Mouse (Mus musculus) neutrophil, adult 5-6 weeks (primary cell): ENCODE measurements around the gene Coro2a. TPM values are rescaled to one million over a fixed set of nuclear protein-coding genes. Genes with fewer than 3 reads are reported as not detected.
A peak's percentile ranks its signal among the peaks of the same experiment; 100 is the strongest.
"Not testable (repeated sequence)": the region's sequence is repeated elsewhere in the genome, so short reads cannot be mapped to it uniquely, and the experiment has no call there.

ENCODE experiments used
- ATAC-seq: fragments of 151-379, 151-347 bp; 2 replicates; pipeline ENCODE4 v1.8.0; 2017; ENCODE audit warnings: mild to moderate bottlenecking, moderate TSS enrichment; ENCODE audit not compliant: insufficient number of reproducible peaks, poor library complexity, low FRiP score, severe bottlenecking; ENCODE audit errors: extremely low read depth
- total RNA-seq: library from RNA; stranded (forward); fragments of 200-1000 nt; gene quantifications from 2 replicates; pipeline ENCODE4 v1.2.3, GENCODE M21; 2017

Coro2a gene
- total RNA-seq: 26.6 and 36.5 TPM in 2 replicates

DNA sequence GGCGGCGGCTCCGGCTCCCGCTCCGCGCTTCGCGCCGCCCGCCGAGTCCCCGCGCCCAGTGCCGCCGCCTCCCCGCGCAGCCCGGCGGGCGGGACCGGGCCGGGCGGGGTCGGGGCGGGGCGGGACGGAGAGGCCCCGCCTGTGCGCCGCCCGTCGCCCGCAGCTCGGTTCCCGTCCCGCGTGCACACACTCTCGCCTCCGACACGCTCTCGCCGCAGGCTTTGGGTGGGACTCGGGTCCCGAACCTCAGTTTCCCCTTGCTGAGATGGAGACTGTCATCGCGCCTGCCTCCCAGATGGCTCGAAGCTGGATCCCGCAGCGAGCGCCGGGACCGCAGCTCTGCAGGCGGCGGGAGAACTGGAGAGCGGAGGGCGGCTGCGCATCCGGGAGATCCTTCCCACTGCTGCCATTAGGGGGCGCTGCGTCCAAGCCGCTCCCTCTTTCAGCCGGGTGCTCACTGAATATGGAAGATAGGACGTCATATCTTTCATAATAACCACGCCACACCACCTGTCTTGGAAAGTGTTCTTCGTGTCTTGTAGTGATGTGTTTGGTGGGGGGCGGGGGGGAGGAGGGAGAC, at the start of gene Coro2a:
Gene Coro2a (minus strand): TSS at position 359 of the 580 bp plus-strand sequence.
- ATAC-seq: peak; percentile 81

DNA sequence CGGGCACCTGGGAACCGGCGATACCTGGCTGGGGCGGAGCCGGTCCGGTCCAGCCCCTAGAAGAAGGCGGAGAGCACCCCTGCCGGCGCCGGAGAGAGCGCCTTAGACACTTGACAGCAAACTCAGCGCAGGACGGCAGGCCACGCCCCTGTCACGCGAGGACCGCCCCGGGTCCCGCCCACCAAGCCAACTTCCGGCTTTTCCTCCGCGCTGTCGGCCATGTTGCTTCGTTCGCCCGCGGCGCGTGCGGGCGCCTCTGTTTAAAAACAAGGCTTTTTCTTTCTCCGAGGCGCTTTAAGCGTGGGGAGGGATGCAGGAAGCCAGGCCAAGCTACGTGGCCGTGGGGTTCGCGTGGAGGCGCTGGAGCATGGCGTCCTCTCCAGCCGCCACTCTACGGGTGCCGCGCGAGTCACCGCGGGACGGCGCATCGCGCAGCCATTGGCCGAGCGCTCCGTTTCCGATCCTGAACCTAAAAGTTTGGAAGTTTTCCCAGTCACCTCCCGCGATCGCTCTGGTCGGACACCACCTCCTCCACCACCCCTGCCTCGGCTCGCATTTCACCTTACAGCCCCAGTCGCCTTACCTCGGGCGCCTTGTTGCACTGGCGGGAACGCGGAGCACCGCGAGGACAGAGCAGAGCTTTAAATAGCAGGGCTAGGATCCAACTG, 48.2 kb upstream of the Coro2a start, which contains the start of gene Tbc1d2:
Gene Tbc1d2 (minus strand): TSS at position 124 of the 668 bp plus-strand sequence.
- ATAC-seq: peak; percentile 97

DNA sequence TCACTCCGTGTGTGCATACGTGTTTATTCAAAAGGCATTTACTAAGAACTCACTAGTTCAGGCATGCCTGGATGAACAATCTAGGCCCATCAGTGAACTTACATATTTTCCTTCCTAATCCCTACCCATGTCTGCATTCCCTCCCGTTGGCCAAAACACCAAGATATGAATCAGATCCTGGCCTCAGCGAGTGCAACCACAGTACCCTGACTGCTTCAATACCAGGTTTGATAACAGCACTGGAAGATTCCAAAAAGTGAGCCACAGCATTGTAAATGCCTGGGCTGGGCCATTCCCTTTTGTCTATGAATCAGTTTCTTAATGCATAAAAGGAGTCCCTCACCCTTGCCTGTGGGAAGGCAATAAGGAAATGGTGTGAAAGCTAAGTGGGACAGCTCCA, 47.2 kb upstream of the Coro2a start:
- ATAC-seq: no peak

DNA sequence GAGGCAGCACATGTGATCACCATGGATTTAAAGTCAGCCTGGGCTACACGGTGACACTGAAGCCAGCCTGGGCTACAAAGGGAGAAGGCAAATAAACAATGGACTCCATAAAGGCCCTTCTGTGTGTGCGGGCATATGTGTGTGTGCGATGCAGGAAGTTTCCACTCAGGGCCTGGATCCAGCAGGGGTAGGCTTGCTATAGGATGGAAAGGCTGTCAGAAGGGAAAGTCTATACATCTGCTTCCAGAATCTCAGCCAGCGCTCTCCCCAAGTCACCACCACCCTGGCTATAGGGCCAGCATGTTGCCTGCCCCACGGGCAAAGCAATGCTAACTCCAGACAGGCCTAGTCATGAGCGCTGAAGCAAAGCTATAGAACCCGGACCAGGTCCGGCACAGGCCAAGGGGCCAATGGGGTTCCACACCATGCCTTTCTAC, 41.7 kb upstream of the Coro2a start:
- ATAC-seq: no peak

DNA sequence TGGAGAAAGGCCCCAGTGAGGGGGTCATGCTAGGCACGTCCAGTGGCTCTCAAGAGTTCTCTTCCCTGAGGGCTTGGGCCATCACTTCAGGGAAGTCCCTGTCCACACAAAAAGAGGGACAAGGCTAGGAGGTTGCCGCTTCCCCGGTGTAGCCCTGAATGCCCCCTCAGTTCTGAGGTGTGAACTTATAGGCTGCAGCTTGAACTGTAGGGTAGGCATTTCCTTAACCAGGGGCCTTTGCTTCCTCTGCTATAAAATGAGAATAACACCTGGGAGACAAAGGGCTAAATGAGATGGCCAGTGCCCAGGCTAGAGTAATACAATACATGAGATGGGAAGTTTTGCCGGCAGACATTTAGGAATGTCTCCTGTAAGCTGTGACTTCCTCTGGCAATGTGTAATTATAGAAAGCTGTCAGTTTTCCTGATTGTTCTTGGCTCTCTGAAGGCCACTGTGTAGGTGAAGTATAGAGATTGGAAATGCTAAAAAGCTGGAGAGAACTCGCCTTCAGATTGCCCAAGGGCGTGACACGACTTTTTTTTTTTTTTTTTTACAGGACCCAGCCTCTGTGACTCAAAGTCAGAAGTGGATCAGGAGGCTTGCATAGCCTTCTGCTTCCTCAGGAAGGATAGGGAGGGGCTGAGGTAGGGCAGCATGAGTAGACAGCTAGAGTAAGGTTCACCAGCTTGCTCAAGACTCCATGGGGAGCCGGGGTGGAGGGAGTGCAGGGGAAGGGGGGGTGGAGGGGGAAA, 41.1 kb upstream of the Coro2a start:
- peak; percentile 94 for ATAC-seq

DNA sequence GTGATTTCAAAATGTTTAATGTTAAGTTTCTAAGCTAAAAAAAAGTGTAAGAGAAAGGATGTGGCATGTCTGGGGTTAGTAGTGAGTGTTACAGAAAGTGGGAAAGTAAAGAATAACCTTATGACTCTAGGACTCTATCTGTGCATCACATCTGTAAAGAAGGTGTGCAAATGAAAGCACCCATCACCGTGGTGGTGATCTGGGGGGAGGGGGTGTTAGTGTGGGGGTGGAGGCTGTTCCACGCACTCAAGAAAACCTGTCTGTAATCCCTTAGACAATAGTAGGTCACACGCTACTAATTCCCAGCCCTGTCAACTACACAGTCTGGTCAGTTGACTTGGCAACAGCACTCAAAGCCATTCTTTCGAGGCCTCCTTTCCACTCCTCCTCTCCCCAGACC, 39.3 kb upstream of the Coro2a start:
- no peak for ATAC-seq

DNA sequence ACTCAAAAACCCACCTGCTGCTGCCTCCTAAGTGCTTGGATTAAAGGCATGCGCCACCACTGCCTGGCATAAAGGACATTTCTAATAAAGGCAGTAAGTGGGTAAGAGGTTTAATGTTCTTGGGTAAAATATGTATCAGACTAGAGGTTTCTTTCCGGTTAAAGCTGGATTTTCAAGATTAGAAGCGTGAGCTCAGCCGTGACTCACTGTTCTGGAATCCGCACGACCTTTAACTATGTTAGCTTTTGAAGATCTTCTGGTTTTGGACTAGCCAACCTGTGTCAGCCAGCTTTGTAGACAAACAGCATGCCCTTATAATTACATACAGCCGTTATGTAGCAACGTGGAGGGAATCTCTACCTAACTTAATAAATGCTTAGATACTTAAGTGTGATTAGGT, 37.9 kb upstream of the Coro2a start:
- ATAC-seq: no peak

DNA sequence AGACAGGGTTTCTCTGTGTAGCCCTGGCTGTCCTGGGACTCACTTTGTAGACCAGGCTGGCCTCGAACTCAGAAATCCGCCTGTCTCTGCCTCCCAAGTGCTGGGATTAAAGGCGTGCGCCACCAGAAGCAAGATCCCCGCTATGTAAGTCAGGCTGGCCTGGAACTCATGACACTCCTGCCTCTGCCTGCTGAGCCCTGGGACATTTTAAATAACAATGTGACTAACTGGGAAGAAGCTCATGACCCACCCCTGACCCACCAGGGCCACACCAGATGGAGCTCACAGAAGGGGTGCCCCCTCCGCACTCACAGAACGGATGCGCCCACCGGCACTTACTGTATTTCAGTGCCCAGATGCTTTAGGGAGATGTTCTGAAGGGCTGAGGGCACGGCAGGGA, 35.2 kb upstream of the Coro2a start:
- ATAC-seq: not testable (repeated sequence)

DNA sequence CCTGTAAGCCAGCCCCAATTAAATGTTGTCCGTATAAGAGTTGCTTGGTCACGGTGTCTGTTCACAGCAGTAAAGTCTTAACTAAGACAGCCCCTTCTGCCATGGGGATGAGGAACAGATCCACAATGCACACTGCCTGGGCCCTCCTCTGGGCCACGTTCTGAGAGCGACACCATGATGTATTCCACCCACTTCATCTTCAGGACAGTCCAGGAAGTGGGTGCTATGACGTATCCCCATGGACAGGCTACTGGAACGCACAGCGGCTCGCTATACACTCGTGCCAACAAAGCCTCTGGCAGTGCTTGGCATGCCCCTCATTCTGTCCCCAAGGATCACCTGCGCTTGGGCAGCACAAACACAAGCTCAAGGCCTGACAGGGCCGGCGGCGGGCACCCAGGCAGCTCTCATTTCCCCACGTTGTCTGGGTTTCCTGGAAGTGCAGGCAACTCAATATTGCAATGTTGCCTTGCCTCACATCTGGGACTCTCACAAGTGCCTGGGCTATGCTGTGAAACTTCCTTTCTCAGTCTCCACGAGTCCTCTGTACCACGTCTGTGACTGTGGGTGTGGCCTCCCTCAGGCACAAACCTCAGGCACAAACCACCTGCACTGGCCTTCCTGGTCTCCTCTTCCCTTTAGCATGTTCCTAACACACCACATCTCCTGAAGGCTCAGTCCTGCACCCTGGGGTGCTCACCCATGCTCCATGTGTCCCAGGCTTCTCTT, 33.9 kb upstream of the Coro2a start:
- ATAC-seq: peak; percentile 34; the same call in 1 of the 2 replicates

DNA sequence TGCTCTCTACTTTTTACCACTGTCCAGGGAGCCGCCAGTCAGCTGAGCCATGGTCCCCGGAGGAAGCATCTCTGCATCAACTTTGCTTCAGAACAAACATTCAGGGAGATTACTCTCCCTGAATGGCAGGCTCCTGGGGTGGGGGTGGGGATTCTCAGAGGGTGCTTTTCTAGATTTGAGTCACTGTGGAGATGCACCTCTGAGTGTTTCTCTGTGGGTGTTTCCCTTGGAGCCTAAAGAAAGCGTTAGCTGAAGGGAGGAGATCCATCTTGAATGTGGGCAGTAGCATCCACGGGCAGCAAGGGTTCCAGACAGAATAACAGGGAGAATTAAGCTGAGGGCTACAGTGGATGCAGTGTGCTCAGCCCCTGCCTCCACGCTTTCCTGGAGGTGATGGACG, 32.9 kb upstream of the Coro2a start:
- no peak for ATAC-seq

DNA sequence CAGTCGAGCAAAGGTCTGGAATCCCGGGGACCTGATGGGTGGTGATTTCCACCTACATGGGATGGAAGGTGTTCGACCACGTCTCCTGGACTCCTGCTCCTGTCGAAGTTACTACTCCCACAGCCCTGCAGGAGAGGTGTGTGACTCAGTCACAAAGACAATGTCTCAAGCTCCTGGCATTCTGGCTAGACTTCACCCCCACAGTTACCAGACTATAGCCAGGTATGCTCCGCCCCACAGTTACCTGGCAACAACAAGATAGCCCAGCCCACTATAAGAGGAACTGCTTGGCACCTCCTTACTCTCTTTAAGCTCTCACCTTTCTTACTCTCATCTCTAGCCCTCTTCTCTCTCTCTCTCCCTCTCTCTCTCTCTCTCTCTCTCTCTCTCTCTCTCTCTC, 31.6 kb upstream of the Coro2a start:
- ATAC-seq: not testable (repeated sequence)

DNA sequence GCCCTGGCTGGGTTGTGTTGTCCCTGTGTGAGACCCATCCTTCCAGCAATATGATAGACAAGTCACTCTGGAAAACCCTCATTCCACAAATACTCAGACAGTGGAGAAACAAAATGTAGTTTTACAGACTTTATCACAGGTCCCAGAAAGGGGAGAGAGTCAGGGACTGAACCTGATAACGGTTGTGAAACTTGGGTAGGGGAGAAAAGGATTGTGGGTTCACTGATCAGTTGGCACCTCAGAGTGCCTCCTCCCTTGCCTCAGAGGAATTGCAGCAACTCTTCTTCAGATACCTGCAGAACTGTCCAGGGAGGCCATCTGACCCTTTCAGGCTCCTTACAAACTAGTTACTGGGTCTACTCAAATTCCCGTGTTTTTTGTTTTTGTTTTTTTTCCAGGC, 30.5 kb upstream of the Coro2a start:
- ATAC-seq: no peak

DNA sequence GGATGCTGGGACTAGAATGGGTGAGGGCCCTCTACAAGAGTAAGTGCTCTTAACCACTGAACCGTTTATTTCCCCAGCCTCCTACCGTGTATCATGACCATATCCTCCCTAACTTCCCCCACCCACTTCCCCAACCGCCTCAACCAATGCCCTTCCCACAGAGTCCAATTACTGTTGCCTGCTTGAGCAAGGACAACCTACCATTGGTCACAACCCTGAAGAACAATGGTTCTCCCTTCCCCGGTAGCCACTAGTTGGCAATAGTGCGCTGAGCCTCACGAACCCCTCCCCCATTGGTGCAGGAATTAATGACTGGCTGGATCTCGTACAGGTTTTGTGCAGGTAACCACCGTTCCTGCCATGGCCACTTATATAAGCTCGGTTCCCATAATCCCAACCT, 28.4 kb upstream of the Coro2a start:
- ATAC-seq: peak; percentile 93

DNA sequence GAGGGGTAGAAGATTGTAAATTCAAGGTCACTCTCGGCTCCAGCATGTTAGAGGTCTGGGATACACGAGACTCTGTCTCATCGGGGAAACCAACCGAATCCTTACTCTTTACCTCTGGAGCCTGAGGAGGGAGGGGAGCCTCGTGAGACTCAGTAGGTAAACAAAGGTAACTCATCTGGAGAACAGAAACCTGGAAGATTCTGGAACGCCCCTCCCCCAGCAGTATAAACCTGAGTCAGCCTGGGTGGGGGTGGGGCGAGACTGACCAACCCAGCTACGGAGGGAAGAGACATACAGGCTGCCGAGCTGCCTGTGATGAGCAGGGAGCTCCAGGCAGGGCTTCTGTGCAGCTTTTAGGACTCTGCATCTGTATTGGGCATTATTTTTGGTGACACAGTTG, 26.9 kb upstream of the Coro2a start:
- ATAC-seq: no peak

DNA sequence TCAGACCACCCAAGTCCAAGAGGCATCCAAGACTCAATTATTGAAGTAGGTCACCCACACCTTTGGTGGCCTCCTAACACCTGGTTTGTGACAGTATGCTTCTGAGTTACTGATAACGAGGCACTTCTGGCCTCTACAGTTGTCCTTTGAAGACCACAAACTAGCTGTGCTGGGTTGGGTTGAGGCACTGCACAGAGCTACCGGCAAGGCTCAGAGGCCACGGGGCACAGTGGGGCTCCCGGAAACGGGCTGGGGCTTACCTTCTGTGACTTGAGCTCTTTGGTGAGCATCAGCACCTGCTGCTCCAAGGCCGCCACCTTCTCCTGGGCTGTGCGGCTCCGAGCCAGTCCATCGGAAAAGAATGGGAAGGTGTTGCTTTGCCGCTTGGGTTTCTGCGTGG, 26.1 kb upstream of the Coro2a start:
- no peak for ATAC-seq

DNA sequence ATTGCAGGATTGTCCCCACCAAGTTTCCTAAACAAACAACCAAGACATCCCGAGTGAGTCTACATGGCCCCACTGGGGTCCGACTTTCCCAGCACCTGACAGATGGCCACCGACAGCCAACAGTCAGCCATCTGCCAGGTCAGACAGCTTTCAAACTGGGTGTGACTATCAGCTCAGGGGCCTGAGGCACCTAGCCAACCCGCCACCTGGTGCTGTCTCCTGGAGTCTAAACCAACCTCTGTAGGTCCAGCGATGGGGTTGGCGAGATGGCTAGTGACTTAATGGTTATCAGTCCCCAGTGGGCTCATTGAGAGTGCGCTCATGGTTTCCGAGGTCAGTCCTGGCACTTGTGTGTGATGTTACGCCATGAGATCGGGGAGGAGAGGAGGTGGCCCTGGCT, 23.1 kb upstream of the Coro2a start:
- ATAC-seq: no peak

DNA sequence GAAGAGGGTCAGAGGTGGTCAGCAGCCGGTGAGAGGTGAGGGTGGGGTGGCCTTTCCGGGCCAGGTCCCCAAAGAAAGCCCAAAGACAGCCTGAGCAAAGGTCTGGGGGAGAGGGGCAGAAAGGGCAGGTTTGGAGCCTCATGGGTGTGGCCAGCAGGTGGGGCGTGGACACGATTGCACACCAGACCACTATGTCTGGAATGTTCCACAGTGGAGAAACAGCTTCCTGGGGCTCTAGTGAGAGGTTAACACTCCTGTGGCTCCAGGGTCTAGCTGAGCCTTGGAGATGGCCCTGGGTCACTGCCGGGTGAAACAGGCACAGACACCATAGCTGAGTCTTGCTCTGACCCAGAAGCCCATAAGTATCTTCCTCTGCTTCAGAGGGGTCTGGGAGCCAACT, 21.0 kb upstream of the Coro2a start:
- no peak for ATAC-seq

DNA sequence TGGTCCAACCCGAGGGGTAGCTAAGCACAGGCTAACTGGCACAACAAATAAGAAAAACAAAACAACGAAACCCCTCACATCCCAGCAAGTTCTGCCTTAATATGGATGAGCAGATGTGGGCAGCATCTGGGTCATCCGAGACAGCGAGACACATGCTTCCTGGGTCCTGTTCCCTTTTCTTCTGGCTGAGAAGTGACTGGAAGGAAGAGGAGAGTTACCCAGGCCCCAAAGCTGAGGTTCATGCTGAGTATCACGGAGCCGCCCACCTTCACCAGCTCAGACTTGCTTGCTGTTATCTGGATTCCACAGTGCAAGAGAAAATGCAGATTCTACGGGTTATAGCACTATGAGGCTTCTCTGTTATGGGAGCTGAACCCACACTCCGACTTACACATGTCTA, 18.9 kb upstream of the Coro2a start:
- ATAC-seq: no peak

DNA sequence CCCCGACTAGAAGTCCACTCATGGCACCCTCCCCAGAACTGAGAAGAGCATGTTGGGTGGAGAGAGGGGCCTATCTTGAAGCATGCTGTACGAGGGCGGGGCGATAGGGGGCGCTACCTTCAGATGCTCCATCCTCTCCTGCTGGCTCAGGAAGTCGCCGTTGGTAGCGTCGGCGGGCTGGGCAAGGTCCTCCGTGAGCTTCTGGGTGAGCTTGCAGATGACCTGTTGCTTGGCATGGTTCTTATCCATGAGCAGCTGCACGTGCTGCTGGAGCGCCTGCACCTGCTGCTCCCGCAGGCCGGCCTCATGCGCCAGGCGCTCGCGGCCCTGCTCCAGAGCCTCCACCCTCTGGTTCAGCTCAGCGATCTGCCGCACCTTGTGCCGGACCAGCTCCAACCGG, 18.3 kb upstream of the Coro2a start:
- no peak for ATAC-seq
